Mouse (Mus musculus) MEL (cell line): Measurements from ENCODE around the gene Cd164. TPM values are rescaled to one million over a fixed set of nuclear protein-coding genes. Genes with fewer than 3 reads are reported as not detected.

Source experiments
- DNase-seq: peaks from one replicate; pipeline ENCODE4 v3.0.0; 2011; ENCODE audit warnings: low read depth, low spot score
- H3K27ac ChIP-seq: 2 replicates; pipeline ENCODE4 v1.5.1; 2012; ENCODE audit warnings: low read depth, mild to moderate bottlenecking, control low read depth, low read length, moderate library complexity; ENCODE audit not compliant: control insufficient read depth
- H3K27me3 ChIP-seq, 2 experiments: fragments of 150-350 bp in 1 of 2; sonication (generic) in 1 of 2; 2 replicates each; pipeline ENCODE4 v1.6.1; 2012; ENCODE audit warnings: low read length in 2 of 2, mild to moderate bottlenecking in 2 of 2, improper control_type of control experiment in 1 of 2, moderate library complexity in 1 of 2; ENCODE audit not compliant: insufficient read depth in 2 of 2, control insufficient read depth in 1 of 2
- H3K36me3 ChIP-seq, 2 experiments: 2 replicates each; pipeline ENCODE4 v1.6.1; 2012 to 2014; ENCODE audit warnings: low read length in 2 of 2, improper control_type of control experiment in 1 of 2, inconsistent platforms in 1 of 2, mild to moderate bottlenecking in 1 of 2; ENCODE audit not compliant: insufficient read depth in 2 of 2, control insufficient read depth in 1 of 2
- H3K4me1 ChIP-seq, 2 experiments: fragments of 150-350 bp in 1 of 2; sonication (generic) in 1 of 2; 2 replicates each; pipeline ENCODE4 v1.6.1; 2012; ENCODE audit warnings: low read length in 2 of 2, improper control_type of control experiment in 1 of 2, mild to moderate bottlenecking in 1 of 2; ENCODE audit not compliant: insufficient read depth in 2 of 2, control insufficient read depth in 1 of 2
- H3K4me3 ChIP-seq, 2 experiments: fragments of 150-350 bp in 1 of 2; sonication (generic) in 1 of 2; 2 replicates each; pipeline ENCODE4 v1.5.1; 2012; ENCODE audit warnings: low read depth in 2 of 2, low read length in 2 of 2, mild to moderate bottlenecking in 2 of 2, moderate library complexity in 2 of 2, control low read depth in 1 of 2, improper control_type of control experiment in 1 of 2; ENCODE audit not compliant: control insufficient read depth in 1 of 2, insufficient read depth in 1 of 2
- H3K79me2 ChIP-seq: 2 replicates; pipeline ENCODE4 v1.6.1; 2012; ENCODE audit warnings: mild to moderate bottlenecking, low read length, moderate library complexity; ENCODE audit not compliant: control insufficient read depth, poor library complexity, insufficient read depth
- H3K9ac ChIP-seq: 2 replicates; pipeline ENCODE4 v1.6.1; 2012; ENCODE audit warnings: low read depth, mild to moderate bottlenecking, control low read depth, low read length, moderate library complexity; ENCODE audit not compliant: control insufficient read depth, poor library complexity, severe bottlenecking
- H3K9me3 ChIP-seq: fragments of 150-350 bp; sonication (generic); replicated peaks from 2 replicates; pipeline ENCODE4 v1.6.1; 2012; ENCODE audit warnings: mild to moderate bottlenecking, low read length, improper control_type of control experiment, moderate library complexity; ENCODE audit not compliant: insufficient read depth
- ELF1 ChIP-seq: IDR thresholded peaks from 2 replicates; pipeline ENCODE4 v1.6.1; 2014; ENCODE audit warnings: low read depth, mild to moderate bottlenecking, inconsistent platforms, low read length, improper control_type of control experiment, moderate library complexity
- EP300 ChIP-seq, 2 experiments: IDR thresholded peaks; 2 replicates each; pipeline ENCODE4 v1.6.1; 2011; ENCODE audit warnings: improper control_type of control experiment in 2 of 2, low read length in 2 of 2, low read depth in 1 of 2, mild to moderate bottlenecking in 1 of 2
- GATA1 ChIP-seq: IDR thresholded peaks from 2 replicates; pipeline ENCODE4 v1.6.1; 2011; ENCODE audit warnings: low read depth, low read length, improper control_type of control experiment
- HCFC1 ChIP-seq: IDR thresholded peaks from 2 replicates; pipeline ENCODE4 v1.6.1; 2012; ENCODE audit warnings: low read depth, mild to moderate bottlenecking, inconsistent platforms, low read length, improper control_type of control experiment, moderate library complexity
- MAZ ChIP-seq: IDR thresholded peaks from 2 replicates; pipeline ENCODE4 v1.6.1; 2012; ENCODE audit warnings: low read depth, mild to moderate bottlenecking, inconsistent platforms, low read length, improper control_type of control experiment
- MXI1 ChIP-seq: IDR thresholded peaks from 2 replicates; pipeline ENCODE4 v1.6.1; 2011; ENCODE audit warnings: mild to moderate bottlenecking, low read depth, low read length, improper control_type of control experiment
- NRF1 ChIP-seq: IDR thresholded peaks from 2 replicates; pipeline ENCODE4 v1.6.1; 2014; ENCODE audit warnings: low read depth, mild to moderate bottlenecking, inconsistent platforms, low read length, improper control_type of control experiment, moderate library complexity; ENCODE audit not compliant: poor library complexity, insufficient read depth, severe bottlenecking
- POLR2A ChIP-seq, 2 experiments: IDR thresholded peaks; 2 replicates each; pipeline ENCODE4 v1.6.1; 2011 to 2012; ENCODE audit warnings: low read length in 2 of 2, mild to moderate bottlenecking in 2 of 2, control low read depth in 1 of 2, improper control_type of control experiment in 1 of 2, low read depth in 1 of 2, moderate library complexity in 1 of 2; ENCODE audit not compliant: control insufficient read depth in 1 of 2, insufficient read depth in 1 of 2, poor library complexity in 1 of 2
- RCOR1 ChIP-seq: IDR thresholded peaks from 2 replicates; pipeline ENCODE4 v1.6.1; 2012; ENCODE audit warnings: low read depth, mild to moderate bottlenecking, inconsistent platforms, low read length, improper control_type of control experiment
- SIN3A ChIP-seq: IDR thresholded peaks from 2 replicates; pipeline ENCODE4 v1.6.1; 2012; ENCODE audit warnings: low read length, improper control_type of control experiment, inconsistent platforms
- TBP ChIP-seq: IDR thresholded peaks from 2 replicates; pipeline ENCODE4 v1.8.0; 2011; ENCODE audit warnings: low read depth, low read length, improper control_type of control experiment
- USF2 ChIP-seq, 2 experiments: IDR thresholded peaks; 2 replicates each; pipeline ENCODE4 v1.6.1; 2011 to 2012; ENCODE audit warnings: improper control_type of control experiment in 2 of 2, low read length in 2 of 2, borderline replicate concordance in 1 of 2, inconsistent platforms in 1 of 2, low read depth in 1 of 2, mild to moderate bottlenecking in 1 of 2; ENCODE audit not compliant: insufficient read depth in 1 of 2
- ZMIZ1 ChIP-seq: IDR thresholded peaks from 2 replicates; pipeline ENCODE4 v1.6.1; 2012; ENCODE audit warnings: low read depth, mild to moderate bottlenecking, inconsistent platforms, low read length, improper control_type of control experiment, moderate library complexity
- polyA plus RNA-seq, 2 experiments: library from polyadenylated mRNA; stranded (reverse) in 1 of 2; unstranded in 1 of 2; fragments of >175 nt in 1 of 2; fragments of >200 nt in 1 of 2; gene quantifications; 2 replicates each; pipeline versions ENCODE4 v1.2.1 to v1.2.4; 2012; ENCODE audit warnings: low replicate concordance in 2 of 2, low read depth in 1 of 2; ENCODE audit not compliant: insufficient read length in 2 of 2, insufficient read depth in 1 of 2, missing spikeins in 1 of 2
- total RNA-seq: library from RNA; depleted of rRNA; stranded (reverse); fragments of 300-350 nt; gene quantifications from 2 replicates; pipeline ENCODE4 v1.2.3, GENCODE M21; 2012; rRNA removed

Gene Cd164
- total and polyA plus RNA-seq, 3 experiments: 21.4 to 59.4 TPM; not detected in 1

DNA sequence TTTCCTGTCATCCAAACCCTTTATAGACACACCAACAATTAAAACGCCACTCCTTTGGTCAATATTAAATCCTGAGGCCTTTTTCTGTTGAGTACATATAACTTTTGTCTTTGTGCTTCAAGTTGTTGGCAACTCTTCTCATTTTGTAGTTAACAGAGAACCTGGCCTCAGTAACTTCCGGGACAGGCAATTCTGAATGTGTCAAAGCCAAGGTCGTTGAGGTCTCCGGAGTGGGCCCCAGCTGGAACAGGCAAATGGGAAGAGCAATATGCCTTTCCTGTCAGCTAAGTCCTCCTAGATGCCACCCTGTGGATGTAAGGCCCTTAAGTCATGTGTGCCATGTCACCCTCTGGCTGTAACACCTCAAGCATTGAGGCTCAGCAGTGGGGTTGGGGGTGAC, 61.2 kb downstream of the Cd164 start:
- Histone ChIP-seq H3K27me3 (peaks cover 14 to 19% of the 10 kb centered on the region in 2 experiments), H3K4me3 (no peak overlapping the region), H3K4me1 (no peaks in the 10 kb centered on the region), H3K79me2 (no peaks in the 10 kb centered on the region), H3K27ac (no peak overlapping the region), H3K9me3 (no peaks in the 10 kb centered on the region), H3K9ac (no peak overlapping the region), H3K36me3 (no peaks in the 10 kb centered on the region)
- TF ChIP-seq ZMIZ1 (no peak), USF2 (IDR thresholded peaks at IDR 0.05; ENCODE audit: borderline replicate concordance in 1 of 2, insufficient read depth in 1 of 2, low read depth in 1 of 2, low read length in 2 of 2) (no peak), SIN3A (no peak), ELF1 (no peak), MXI1 (no peak), EP300 (IDR thresholded peaks at IDR 0.05; ENCODE audit: low read depth in 1 of 2, low read length in 2 of 2) (no peak), RCOR1 (no peak), GATA1 (no peak), HCFC1 (no peak), POLR2A (IDR thresholded peaks at IDR 0.05; ENCODE audit: control insufficient read depth in 1 of 2, insufficient read depth in 1 of 2, low read depth in 1 of 2, low read length in 2 of 2, poor library complexity in 1 of 2) (no peak), MAZ (no peak), TBP (no peak), NRF1 (no peak)
- no peak for DNase-seq

Other genes starting within 250 kb of the Cd164 start
- 21.4 and 22.1 TPM in 2 replicates for gene Fig4, start 216.2 kb upstream of the Cd164 start, total RNA-seq
- 10 to 100 TPM in 1 of 2 experiments, not detected in 1; 27.4 TPM for gene Fig4, start 216.2 kb upstream of the Cd164 start, polyA plus RNA-seq
- not detected in 2 replicates for gene Ak9, start 215.4 kb upstream of the Cd164 start, total RNA-seq
- gene Ak9, start 215.4 kb upstream of the Cd164 start, polyA plus RNA-seq: under 1 TPM in 1 of 2 experiments, not detected in 1; 0.21 TPM
- gene Zbtb24, start 69.0 kb upstream of the Cd164 start, total RNA-seq: 7.6 and 8.4 TPM in 2 replicates
- gene Zbtb24, start 69.0 kb upstream of the Cd164 start, polyA plus RNA-seq: 10 to 100 TPM in 1 of 2 experiments, not detected in 1; 11.0 TPM
- 1.3 and 4.3 TPM in 2 replicates for gene Mical1, start 43.1 kb upstream of the Cd164 start, total RNA-seq
- gene Mical1, start 43.1 kb upstream of the Cd164 start, polyA plus RNA-seq: 10 to 100 TPM in 1 of 2 experiments, not detected in 1; 15.7 TPM
- 0.04 and 0.07 TPM in 2 replicates for gene Smpd2, start 29.0 kb upstream of the Cd164 start, total RNA-seq
- under 1 TPM in 1 of 2 experiments, not detected in 1; 0.42 TPM for gene Smpd2, start 29.0 kb upstream of the Cd164 start, polyA plus RNA-seq
- gene Ppil6, start 29.0 kb upstream of the Cd164 start, total RNA-seq: not detected in 2 replicates
- not detected for gene Ppil6, start 29.0 kb upstream of the Cd164 start, polyA plus RNA-seq
- not detected in 2 replicates for gene Ccdc162, start 197.2 kb downstream of the Cd164 start, total RNA-seq
- gene Ccdc162, start 197.2 kb downstream of the Cd164 start, polyA plus RNA-seq: under 1 TPM in 1 of 2 experiments, not detected in 1; 0.06 TPM